Mouse (Mus musculus): ENCODE results near the gene Khdc4. TPM values are rescaled to one million over a fixed set of nuclear protein-coding genes. Genes with fewer than 3 reads are reported as not detected.

Gene Khdc4
- polyA plus RNA-seq, 1 experiment from 2014 or later: 109 TPM

- peak overlapping the region; percentile 97 for H3K9ac ChIP-seq (ENCODE audit: low read length)
- H3K9me3 ChIP-seq (ENCODE audit: control insufficient read depth, low read length): no peaks in the 10 kb centered on the region
- ATAC-seq (ENCODE audit: low FRiP score) (peak; percentile 69), DNase-seq (ENCODE audit: low spot score, missing footprints) (peak; percentile 97)
- H3K4me3 ChIP-seq (ENCODE audit: low read depth, low read length): peak overlapping the region; percentile 96
- H3K4me1 ChIP-seq (ENCODE audit: control insufficient read depth, insufficient read depth, low read length): peaks cover 10% of the 10 kb centered on the region
- H3K36me3 ChIP-seq (ENCODE audit: control insufficient read depth, insufficient read depth, low read length): peaks cover 11% of the 10 kb centered on the region
- H3K27me3 ChIP-seq (ENCODE audit: control insufficient read depth, insufficient read depth, low read length): no peaks in the 10 kb centered on the region
- under 1% methylated on average over 45 of the region's 45 CpGs for WGBS
- peak overlapping the region; percentile 89 for H3K27ac ChIP-seq (ENCODE audit: low read depth, low read length)
- H3K4me2 ChIP-seq: peak overlapping the region; percentile 77
Measured at GRCm38 (mm10) chr3:88685958-88686451, 402 bp downstream of the Khdc4 start.

- no peaks in the 10 kb centered on the region for H3K9me3 ChIP-seq (ENCODE audit: control insufficient read depth, low read length)
- ATAC-seq (ENCODE audit: low FRiP score): no peak
- 67% methylated on average over 13 of the region's 13 CpGs for WGBS
Measured at GRCm38 (mm10) chr3:88686734-88687611, 1.4 kb downstream of the Khdc4 start.

DNA sequence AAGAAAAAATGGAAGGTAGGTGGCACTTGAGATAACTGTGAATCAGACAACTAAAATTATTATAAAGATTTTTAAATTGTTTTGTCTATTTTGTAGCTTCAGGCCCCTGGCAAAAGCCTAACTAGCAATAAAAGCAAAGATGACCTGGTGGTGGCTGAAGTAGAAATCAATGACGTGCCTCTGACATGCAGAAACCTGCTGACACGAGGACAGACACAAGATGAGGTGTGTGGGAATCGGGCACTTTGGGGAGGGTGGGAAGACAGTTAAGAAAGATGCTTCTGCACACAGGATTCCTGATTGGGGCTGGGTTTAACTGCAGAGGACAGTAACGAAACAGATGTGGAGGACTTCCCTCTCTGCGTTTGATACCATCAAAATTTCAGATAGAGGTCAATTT lies 3.5 kb downstream of the Khdc4 start:
- no peak overlapping the region for H3K4me3 ChIP-seq (ENCODE audit: low read depth, low read length)
- H3K27me3 ChIP-seq (ENCODE audit: control insufficient read depth, insufficient read depth, low read length): no peaks in the 10 kb centered on the region
- H3K4me1 ChIP-seq (ENCODE audit: control insufficient read depth, insufficient read depth, low read length): peaks cover 10% of the 10 kb centered on the region
- H3K4me2 ChIP-seq: no peak overlapping the region
- H3K9ac ChIP-seq (ENCODE audit: low read length): no peak overlapping the region
- ATAC-seq (ENCODE audit: low FRiP score) (no peak), DNase-seq (ENCODE audit: low spot score, missing footprints) (peak; percentile 74)
- H3K27ac ChIP-seq (ENCODE audit: low read depth, low read length): no peak overlapping the region
- 93% methylated on average over 5 of the region's 5 CpGs for WGBS
- H3K9me3 ChIP-seq (ENCODE audit: control insufficient read depth, low read length): no peaks in the 10 kb centered on the region
- H3K36me3 ChIP-seq (ENCODE audit: control insufficient read depth, insufficient read depth, low read length): peaks cover 26% of the 10 kb centered on the region

More at GRCm38 (mm10) chr3:88686734-88687611, 1.4 kb downstream of the Khdc4 start:
- Histone ChIP-seq H3K9ac (ENCODE audit: low read length) (peak overlapping the region; percentile 97), H3K4me2 (peak overlapping the region; percentile 77), H3K36me3 (ENCODE audit: control insufficient read depth, insufficient read depth, low read length) (peaks cover 16% of the 10 kb centered on the region), H3K27me3 (ENCODE audit: control insufficient read depth, insufficient read depth, low read length) (no peaks in the 10 kb centered on the region), H3K27ac (ENCODE audit: low read depth, low read length) (no peak overlapping the region), H3K4me3 (ENCODE audit: low read depth, low read length) (peak overlapping the region; percentile 96), H3K4me1 (ENCODE audit: control insufficient read depth, insufficient read depth, low read length) (peaks cover 10% of the 10 kb centered on the region)
- DNase-seq (ENCODE audit: low spot score, missing footprints): peak; percentile 81

- Histone ChIP-seq H3K9me3 (ENCODE audit: control insufficient read depth, low read length) (no peaks in the 10 kb centered on the region), H3K4me3 (ENCODE audit: low read depth, low read length) (no peak overlapping the region), H3K27me3 (ENCODE audit: control insufficient read depth, insufficient read depth, low read length) (no peaks in the 10 kb centered on the region), H3K4me2 (no peak overlapping the region), H3K27ac (ENCODE audit: low read depth, low read length) (no peak overlapping the region), H3K4me1 (ENCODE audit: control insufficient read depth, insufficient read depth, low read length) (no peaks in the 10 kb centered on the region), H3K9ac (ENCODE audit: low read length) (no peak overlapping the region), H3K36me3 (ENCODE audit: control insufficient read depth, insufficient read depth, low read length) (peaks cover 55% of the 10 kb centered on the region)
- peak; percentile 86 for DNase-seq (ENCODE audit: low spot score, missing footprints)
- no peak for ATAC-seq (ENCODE audit: low FRiP score)
Measured at GRCm38 (mm10) chr3:88695545-88695944, 9.9 kb downstream of the Khdc4 start.

DNA sequence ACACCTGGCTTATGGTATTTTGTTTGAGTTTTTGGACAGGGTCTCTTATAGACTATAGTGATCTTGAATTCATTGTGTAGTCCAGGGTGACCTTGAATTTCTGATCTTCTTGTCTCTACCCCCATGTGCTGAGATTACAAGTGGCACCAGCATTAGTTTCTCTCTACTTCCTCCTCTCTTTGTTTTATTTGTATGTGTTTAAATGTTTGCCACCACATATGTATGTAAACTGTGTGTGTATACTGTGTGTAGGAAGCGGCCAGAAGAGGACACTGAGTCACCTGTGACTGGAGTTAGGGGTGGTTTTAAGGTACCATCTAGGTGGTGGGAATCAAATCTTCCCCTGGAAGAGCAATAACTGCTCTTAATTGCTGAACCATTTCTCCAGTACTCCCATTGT lies 12.4 kb downstream of the Khdc4 start:
- Histone ChIP-seq H3K4me2 (no peak overlapping the region), H3K4me1 (ENCODE audit: control insufficient read depth, insufficient read depth, low read length) (no peaks in the 10 kb centered on the region), H3K27me3 (ENCODE audit: control insufficient read depth, insufficient read depth, low read length) (no peaks in the 10 kb centered on the region), H3K36me3 (ENCODE audit: control insufficient read depth, insufficient read depth, low read length) (peaks cover 52% of the 10 kb centered on the region), H3K27ac (ENCODE audit: low read depth, low read length) (no peak overlapping the region), H3K9me3 (ENCODE audit: control insufficient read depth, low read length) (no peaks in the 10 kb centered on the region), H3K9ac (ENCODE audit: low read length) (no peak overlapping the region), H3K4me3 (ENCODE audit: low read depth, low read length) (no peak overlapping the region)
- 85% methylated on average over 1 of the region's 1 CpGs for WGBS
- DNase-seq (ENCODE audit: low spot score, missing footprints) (peak; percentile 81), ATAC-seq (ENCODE audit: low FRiP score) (no peak)

DNA sequence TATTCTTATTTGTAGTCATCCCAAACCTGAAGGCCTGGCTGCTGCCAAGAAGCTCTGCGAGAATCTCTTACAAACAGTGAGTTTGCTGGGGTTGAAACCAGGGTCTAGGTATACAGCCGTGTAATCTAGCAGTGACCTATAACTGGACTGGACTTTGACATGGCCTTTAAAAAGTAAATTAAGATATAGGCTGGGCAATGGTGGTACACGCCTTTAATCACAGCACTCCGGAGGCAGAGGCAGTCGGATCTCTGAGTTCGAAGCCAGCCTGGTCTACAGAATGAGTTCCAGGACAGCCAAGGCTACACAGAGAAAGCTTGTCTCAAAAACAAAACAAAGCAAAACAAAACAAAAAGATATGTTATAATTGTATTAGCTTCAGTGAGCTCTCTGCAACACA lies 13.2 kb downstream of the Khdc4 start:
- no peak overlapping the region for H3K4me3 ChIP-seq (ENCODE audit: low read depth, low read length)
- no peak for ATAC-seq (ENCODE audit: low FRiP score)
- H3K9me3 ChIP-seq (ENCODE audit: control insufficient read depth, low read length): no peaks in the 10 kb centered on the region
- DNase-seq (ENCODE audit: low spot score, missing footprints): no peak
- no peak overlapping the region for H3K27ac ChIP-seq (ENCODE audit: low read depth, low read length)
- peaks cover 48% of the 10 kb centered on the region for H3K36me3 ChIP-seq (ENCODE audit: control insufficient read depth, insufficient read depth, low read length)
- H3K4me2 ChIP-seq: no peak overlapping the region
- WGBS: 94% methylated on average over 6 of the region's 6 CpGs
- no peaks in the 10 kb centered on the region for H3K4me1 ChIP-seq (ENCODE audit: control insufficient read depth, insufficient read depth, low read length)
- H3K9ac ChIP-seq (ENCODE audit: low read length): no peak overlapping the region
- no peaks in the 10 kb centered on the region for H3K27me3 ChIP-seq (ENCODE audit: control insufficient read depth, insufficient read depth, low read length)

GRCm38 (mm10) chr3:88700247-88700646 lies 14.6 kb downstream of the Khdc4 start:
- Histone ChIP-seq H3K4me1 (ENCODE audit: control insufficient read depth, insufficient read depth, low read length) (no peaks in the 10 kb centered on the region), H3K27me3 (ENCODE audit: control insufficient read depth, insufficient read depth, low read length) (no peaks in the 10 kb centered on the region), H3K36me3 (ENCODE audit: control insufficient read depth, insufficient read depth, low read length) (peaks cover 42% of the 10 kb centered on the region), H3K27ac (ENCODE audit: low read depth, low read length) (no peak overlapping the region), H3K9me3 (ENCODE audit: control insufficient read depth, low read length) (no peaks in the 10 kb centered on the region), H3K4me2 (no peak overlapping the region), H3K4me3 (ENCODE audit: low read depth, low read length) (no peak overlapping the region), H3K9ac (ENCODE audit: low read length) (no peak overlapping the region)
- ATAC-seq (ENCODE audit: low FRiP score) (no peak), DNase-seq (ENCODE audit: low spot score, missing footprints) (peak; percentile 81)
- WGBS: 91% methylated on average over 3 of the region's 3 CpGs

- H3K27me3 ChIP-seq (ENCODE audit: control insufficient read depth, insufficient read depth, low read length): no peaks in the 10 kb centered on the region
- no peak overlapping the region for H3K27ac ChIP-seq (ENCODE audit: low read depth, low read length)
- WGBS: 84% methylated on average over 3 of the region's 3 CpGs
- no peak for ATAC-seq (ENCODE audit: low FRiP score)
- H3K4me1 ChIP-seq (ENCODE audit: control insufficient read depth, insufficient read depth, low read length): no peaks in the 10 kb centered on the region
- no peak overlapping the region for H3K4me3 ChIP-seq (ENCODE audit: low read depth, low read length)
- no peak overlapping the region for H3K4me2 ChIP-seq
- H3K36me3 ChIP-seq (ENCODE audit: control insufficient read depth, insufficient read depth, low read length): peaks cover 44% of the 10 kb centered on the region
- peak; percentile 81 for DNase-seq (ENCODE audit: low spot score, missing footprints)
- no peaks in the 10 kb centered on the region for H3K9me3 ChIP-seq (ENCODE audit: control insufficient read depth, low read length)
- no peak overlapping the region for H3K9ac ChIP-seq (ENCODE audit: low read length)
Measured at GRCm38 (mm10) chr3:88701222-88701621, 15.6 kb downstream of the Khdc4 start.

DNA sequence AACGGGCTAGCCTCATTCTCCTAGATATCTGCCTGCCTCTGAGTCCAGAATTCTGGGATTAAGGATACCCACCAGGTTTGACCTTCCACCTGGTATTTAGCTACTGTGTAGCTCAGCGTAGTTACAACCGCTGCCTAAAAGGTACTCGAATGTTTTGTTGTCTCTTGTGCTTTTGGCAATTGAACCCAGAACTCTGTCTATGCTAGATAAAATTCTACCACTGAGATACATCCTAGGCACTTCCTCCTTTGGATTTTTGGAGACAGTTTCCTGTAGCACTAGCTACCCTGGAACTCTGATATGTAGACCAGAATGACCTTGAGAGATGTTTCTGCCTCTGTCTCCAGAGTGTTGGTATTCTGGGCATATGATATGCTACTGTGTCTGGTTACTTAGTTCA lies 28.1 kb downstream of the Khdc4 start:
- no peak for DNase-seq (ENCODE audit: low spot score, missing footprints)
- Histone ChIP-seq H3K4me2 (no peak overlapping the region), H3K4me3 (ENCODE audit: low read depth, low read length) (no peak overlapping the region), H3K27ac (ENCODE audit: low read depth, low read length) (no peak overlapping the region), H3K4me1 (ENCODE audit: control insufficient read depth, insufficient read depth, low read length) (peaks cover 3% of the 10 kb centered on the region; the same call in 1 of the 2 replicates), H3K27me3 (ENCODE audit: control insufficient read depth, insufficient read depth, low read length) (no peaks in the 10 kb centered on the region), H3K9ac (ENCODE audit: low read length) (no peak overlapping the region), H3K36me3 (ENCODE audit: control insufficient read depth, insufficient read depth, low read length) (peaks cover 28% of the 10 kb centered on the region), H3K9me3 (ENCODE audit: control insufficient read depth, low read length) (no peaks in the 10 kb centered on the region)
- WGBS: 92% methylated on average over 4 of the region's 4 CpGs
- ATAC-seq (ENCODE audit: low FRiP score): no peak

Measured in midbrain, embryonic 11.5 days (tissue).